Mouse (Mus musculus) cortical plate, adult 2 months (tissue): Measurements from ENCODE around the gene Mef2d.

ENCODE experiments used
- CTCF ChIP-seq: fragments of 200-500 bp; IDR thresholded peaks from 2 replicates; pipeline ENCODE4 v1.5.1; 2011; ENCODE audit warnings: mild to moderate bottlenecking, control low read depth, low read length; ENCODE audit not compliant: insufficient read depth; ENCODE audit errors: extremely low read depth
- POLR2A ChIP-seq: fragments of 200-500 bp; IDR thresholded peaks from 2 replicates; pipeline ENCODE4 v1.6.1; 2011; ENCODE audit warnings: mild to moderate bottlenecking, low read length, control low read depth; ENCODE audit not compliant: insufficient read depth; ENCODE audit errors: extremely low read depth

- no peak for TF ChIP-seq CTCF
- TF ChIP-seq POLR2A: no peak
These were observed 2.7 kb downstream of the Mef2d start for GRCm38 (mm10) chr3:88144648-88145410.
